19 mouse cellular contexts compared by ENCODE assay signal in the genomic region with DNA sequence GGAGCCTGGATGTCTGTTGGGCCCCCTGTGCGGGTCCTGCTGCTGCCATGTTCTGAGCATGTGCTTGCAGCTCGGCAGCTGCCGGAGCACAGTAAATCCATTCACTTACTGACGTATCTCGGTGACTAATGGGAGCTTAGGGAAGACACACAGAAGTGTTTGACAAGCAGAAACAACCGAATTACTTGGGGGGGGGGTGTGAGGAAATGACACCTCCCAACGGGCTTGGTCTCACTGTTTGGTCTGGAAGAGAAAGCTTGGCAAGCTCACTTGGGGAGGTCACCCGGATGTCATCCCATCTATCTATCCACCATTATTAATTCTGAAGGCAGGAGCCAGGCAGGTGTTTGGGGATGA. TPM values are rescaled to one million over a fixed set of nuclear protein-coding genes. Genes with fewer than 3 reads are reported as not detected.
DNase-seq lines count a peak whose midpoint lies in the region; ATAC-seq and TF ChIP-seq lines count a peak whose summit lies in the region.
"Had no signal": no experiment of that assay in that cellular context is flagged by ENCODE, and none has a peak within 500 bp of the region (broad histone marks: within the 10 kb centered on the region; RNA-seq: fewer than 3 reads in every experiment).

No protein-coding gene starts in this region.

- H3K27ac ChIP-seq in embryonic facial prominence, embryonic 10.5 days (replicated peaks): 0 out of 2 replicates have a peak overlapping the region, but pooled peaks have one; percentile 37
- peak overlapping the region; percentile 54 for H3K27ac ChIP-seq in hindbrain, postnatal 0 days
- H3K27ac ChIP-seq in gastrocnemius, adult 2 months: no peak overlapping the region
- H3K27ac ChIP-seq: lung, embryonic 15.5 days had no signal

- DNase-seq in embryo, embryonic 11 days: peak; percentile 33
- no peak for DNase-seq in embryo, embryonic 9.5 days (ENCODE audit: extremely low spot score)
- DNase-seq in embryonic facial prominence, embryonic 10.5 days (ENCODE audit: low spot score): no peak
- peak; percentile 58 for DNase-seq in hindbrain, postnatal 0 days (ENCODE audit: low spot score)
- no peak for DNase-seq in adrenal gland, postnatal 36 days
- no peak for DNase-seq in gastrocnemius, postnatal 10 days
- no peak for DNase-seq in gastrocnemius, adult 2 months
- DNase-seq: adrenal gland, postnatal 14 days; cerebellum, postnatal 36 days; kidney, postnatal 36 days; layer of hippocampus, postnatal 36 days had no signal

- H3K4me1 ChIP-seq in embryonic facial prominence, embryonic 10.5 days: peaks cover 24% of the 10 kb centered on the region
- no peaks in the 10 kb centered on the region; the same call in 1 of the 2 replicates for H3K4me1 ChIP-seq in hindbrain, postnatal 0 days (ENCODE audit: insufficient read depth, low read length)

- peak; percentile 83 for ATAC-seq in hindbrain, postnatal 0 days
- ATAC-seq: inflammation-experienced regulatory T-cells, adult 6 months had no signal

- peaks cover 11% of the 10 kb centered on the region; the same call in 1 of the 2 replicates for H3K27me3 ChIP-seq in embryonic facial prominence, embryonic 10.5 days (replicated peaks; ENCODE audit: low read depth, poor library complexity, severe bottlenecking)
- no peaks in the 10 kb centered on the region for H3K27me3 ChIP-seq in hindbrain, postnatal 0 days (ENCODE audit: insufficient read depth, low read length)
- no peaks in the 10 kb centered on the region for H3K27me3 ChIP-seq in myocyte (ENCODE audit: control insufficient read depth, insufficient read depth, insufficient read length)

- no peak overlapping the region for H3K9ac ChIP-seq in hindbrain, postnatal 0 days (replicated peaks; ENCODE audit: low read length)
- H3K9ac ChIP-seq: lung, embryonic 15.5 days had no signal

- 49% methylated on average over 8 of the region's 8 CpGs for WGBS in embryonic facial prominence, embryonic 10.5 days
- WGBS in hindbrain, postnatal 0 days: 23% methylated on average over 8 of the region's 8 CpGs

- H3K79me2 ChIP-seq in myocyte (ENCODE audit: control insufficient read depth, insufficient read depth): no peaks in the 10 kb centered on the region

- intact Hi-C loops in gastrocnemius, adult 2 months (cut with DNase I): no loop called here

- no peak for TF ChIP-seq POLR2A in myocyte (IDR thresholded peaks at IDR 0.05; ENCODE audit: insufficient read length, low read depth)

- H3K4me3 ChIP-seq in embryonic facial prominence, embryonic 10.5 days: no peak overlapping the region
- no peak overlapping the region for H3K4me3 ChIP-seq in hindbrain, postnatal 0 days (ENCODE audit: low read length)
- H3K4me3 ChIP-seq in myocyte: no peak overlapping the region
- no peak overlapping the region for H3K4me3 ChIP-seq in gastrocnemius, adult 2 months
- H3K4me3 ChIP-seq: lung, embryonic 15.5 days had no signal

- 0 out of 2 replicates have a peak overlapping the region, but pooled peaks have one; percentile 5 for H3K4me2 ChIP-seq in hindbrain, postnatal 0 days (ENCODE audit: low read depth, low read length)
- peak overlapping the region; percentile 38 for H3K4me2 ChIP-seq in myocyte (ENCODE audit: low read depth)
- H3K4me2 ChIP-seq: lung, embryonic 15.5 days had no signal

- no peaks in the 10 kb centered on the region for H3K36me3 ChIP-seq in embryonic facial prominence, embryonic 10.5 days (replicated peaks)
- H3K36me3 ChIP-seq in hindbrain, postnatal 0 days (ENCODE audit: insufficient read depth, low read length): no peaks in the 10 kb centered on the region
- H3K36me3 ChIP-seq in myocyte (ENCODE audit: control insufficient read depth, insufficient read depth): no peaks in the 10 kb centered on the region
- H3K36me3 ChIP-seq: lung, embryonic 15.5 days had no signal

- H3K9me3 ChIP-seq in embryonic facial prominence, embryonic 10.5 days: no peaks in the 10 kb centered on the region
- no peaks in the 10 kb centered on the region for H3K9me3 ChIP-seq in hindbrain, postnatal 0 days (ENCODE audit: low read length)
- H3K9me3 ChIP-seq: lung, embryonic 15.5 days had no signal

- TF ChIP-seq CTCF in hindbrain, postnatal 0 days (IDR thresholded peaks at IDR 0.05; ENCODE audit: low read depth): no peak
- TF ChIP-seq CTCF in gastrocnemius, adult 2 months (IDR thresholded peaks at IDR 0.05): no peak

- H3ac ChIP-seq in myocyte (ENCODE audit: control insufficient read depth, insufficient read length): no peak overlapping the region

TF ChIP-seq in myocyte, 11 proteins besides CTCF, POLR2A, EP300 and RAD21:
- no peak for TF ChIP-seq SRF (IDR thresholded peaks at IDR 0.05; ENCODE audit: control insufficient read depth, insufficient read length, low read depth)
- TF ChIP-seq E2F4 (IDR thresholded peaks at IDR 0.05; ENCODE audit: insufficient read depth): no peak
- no peak for TF ChIP-seq MYOG (IDR thresholded peaks at IDR 0.05; ENCODE audit: control insufficient read depth in 1 of 3, insufficient read depth in 1 of 3, insufficient read length in 2 of 3, low read depth in 2 of 3)
- no peak for TF ChIP-seq MYOD1 (IDR thresholded peaks at IDR 0.05; ENCODE audit: control insufficient read depth in 1 of 3, insufficient read length in 2 of 3, low read depth in 2 of 3)
- TF ChIP-seq USF1 (IDR thresholded peaks at IDR 0.05; ENCODE audit: low read depth): no peak
- TF ChIP-seq TCF12 (IDR thresholded peaks at IDR 0.05; ENCODE audit: insufficient read depth, poor library complexity, severe bottlenecking): no peak
- TF ChIP-seq REST (IDR thresholded peaks at IDR 0.05; ENCODE audit: insufficient read depth, insufficient read length): no peak
- TF ChIP-seq POLR2AphosphoS2 (IDR thresholded peaks at IDR 0.05; ENCODE audit: insufficient read length, low read depth): no peak
- no peak for TF ChIP-seq CEBPB (IDR thresholded peaks at IDR 0.05; ENCODE audit: insufficient read depth, poor library complexity, severe bottlenecking)
- TF ChIP-seq MAX (IDR thresholded peaks at IDR 0.05; ENCODE audit: low read depth): no peak
- TF ChIP-seq TCF3 (IDR thresholded peaks at IDR 0.05; ENCODE audit: insufficient read length, low read depth): no peak

RNA-seq across cellular contexts. Expression of gene Gm5089, which starts 23.7 kb away (rescaled TPM):
- 0.50 and 0.56 TPM in 2 replicates for polyA plus RNA-seq in embryonic facial prominence, embryonic 10.5 days (2016; fragmentation: Nextera tagmentation; extraction: Ambion mirVana)
- 1.2 and 3.0 TPM in 2 replicates for total RNA-seq in hindbrain, postnatal 0 days (2014; rRNA removed)
- 0.56 and 0.82 TPM in 2 replicates for polyA plus RNA-seq in hindbrain, postnatal 0 days (2015; fragmentation: Nextera tagmentation; extraction: Ambion mirVana)
- polyA plus RNA-seq in myocyte (2012; fragmentation: generic; extraction: Trizol): not detected
- not detected for total RNA-seq in adrenal gland, postnatal 36 days (2021)
- not detected for total RNA-seq in gastrocnemius, postnatal 10 days (2021)
- not detected for total RNA-seq in gastrocnemius, adult 2 months (2021)
- total RNA-seq: adrenal gland, postnatal 14 days; gastrocnemius, postnatal 4 days; megakaryocyte-erythroid progenitor cell, adult 5-6 weeks had no signal
- polyA plus RNA-seq: heart, embryonic 14.5 days; inflammation-experienced regulatory T-cells, adult 6 months; limb, embryonic 14.5 days; lung, embryonic 15.5 days; testis, adult 2 months had no signal

RNA-seq across cellular contexts. Expression of gene Zic5, which starts 38.3 kb away (rescaled TPM):
- polyA plus RNA-seq in embryonic facial prominence, embryonic 10.5 days (2016; fragmentation: Nextera tagmentation; extraction: Ambion mirVana): 6.2 and 6.9 TPM in 2 replicates
- total RNA-seq in hindbrain, postnatal 0 days (2014; rRNA removed): 46.2 and 51.3 TPM in 2 replicates
- polyA plus RNA-seq in hindbrain, postnatal 0 days (2015; fragmentation: Nextera tagmentation; extraction: Ambion mirVana): 31.0 and 31.1 TPM in 2 replicates
- 0.42 TPM for polyA plus RNA-seq in myocyte (2012; fragmentation: generic; extraction: Trizol)
- total RNA-seq in adrenal gland, postnatal 36 days (2021): not detected
- total RNA-seq in gastrocnemius, postnatal 10 days (2021): not detected
- total RNA-seq in gastrocnemius, adult 2 months (2021): not detected
- total RNA-seq: adrenal gland, postnatal 14 days; gastrocnemius, postnatal 4 days; megakaryocyte-erythroid progenitor cell, adult 5-6 weeks had no signal
- polyA plus RNA-seq: lung, embryonic 15.5 days had no signal

RNA-seq across cellular contexts. Expression of gene Zic2, which starts 48.1 kb away (rescaled TPM):
- polyA plus RNA-seq in embryonic facial prominence, embryonic 10.5 days (2016; fragmentation: Nextera tagmentation; extraction: Ambion mirVana): 2.2 and 2.4 TPM in 2 replicates
- 234 TPM in 2 replicates for total RNA-seq in hindbrain, postnatal 0 days (2014; rRNA removed)
- 35.9 and 40.2 TPM in 2 replicates for polyA plus RNA-seq in hindbrain, postnatal 0 days (2015; fragmentation: Nextera tagmentation; extraction: Ambion mirVana)
- polyA plus RNA-seq in myocyte (2012; fragmentation: generic; extraction: Trizol): 0.88 TPM
- total RNA-seq in adrenal gland, postnatal 36 days (2021): under 1 TPM in 1 of 2 experiments, not detected in 1; 0.13 TPM
- total RNA-seq in gastrocnemius, postnatal 10 days (2021): not detected
- total RNA-seq in gastrocnemius, adult 2 months (2021): not detected
- total RNA-seq: adrenal gland, postnatal 14 days; megakaryocyte-erythroid progenitor cell, adult 5-6 weeks had no signal
- polyA plus RNA-seq: heart, embryonic 14.5 days; inflammation-experienced regulatory T-cells, adult 6 months; lung, embryonic 15.5 days had no signal

Comparison
In these comparisons a context has a peak if more than half of its experiments do, and no peak if none do; other contexts are left out.
1. DNase-seq: peak in embryo, embryonic 11 days (single experiment) and hindbrain, postnatal 0 days (single experiment); none in embryo, embryonic 9.5 days (single experiment), embryonic facial prominence, embryonic 10.5 days (single experiment), adrenal gland, postnatal 36 days (0 of 2), gastrocnemius, postnatal 10 days (single experiment) and gastrocnemius, adult 2 months (single experiment).
2. RNA of gene Zic5, which starts 38.3 kb away (total RNA-seq): 46.2 to 51.3 TPM in hindbrain, postnatal 0 days; not detected in adrenal gland, postnatal 36 days, not detected in gastrocnemius, adult 2 months and not detected in gastrocnemius, postnatal 10 days; every median in the first group is over 10 times any median in the second.
3. RNA of gene Zic2, which starts 48.1 kb away (total RNA-seq): 234 TPM in hindbrain, postnatal 0 days; not detected in gastrocnemius, postnatal 10 days, 0.13 TPM in adrenal gland, postnatal 36 days and not detected in gastrocnemius, adult 2 months; every median in the first group is over 100 times any median in the second.